Mouse (Mus musculus): Measurements from ENCODE around the gene Fibp. TPM values are rescaled to one million over a fixed set of nuclear protein-coding genes. Genes with fewer than 3 reads are reported as not detected.
"Not testable (repeated sequence)": the region's sequence is repeated elsewhere in the genome, so short reads cannot be mapped to it uniquely, and the experiment has no call there.

Fibp gene
- polyA plus RNA-seq, 1 experiment, result 37.7 TPM

DNA sequence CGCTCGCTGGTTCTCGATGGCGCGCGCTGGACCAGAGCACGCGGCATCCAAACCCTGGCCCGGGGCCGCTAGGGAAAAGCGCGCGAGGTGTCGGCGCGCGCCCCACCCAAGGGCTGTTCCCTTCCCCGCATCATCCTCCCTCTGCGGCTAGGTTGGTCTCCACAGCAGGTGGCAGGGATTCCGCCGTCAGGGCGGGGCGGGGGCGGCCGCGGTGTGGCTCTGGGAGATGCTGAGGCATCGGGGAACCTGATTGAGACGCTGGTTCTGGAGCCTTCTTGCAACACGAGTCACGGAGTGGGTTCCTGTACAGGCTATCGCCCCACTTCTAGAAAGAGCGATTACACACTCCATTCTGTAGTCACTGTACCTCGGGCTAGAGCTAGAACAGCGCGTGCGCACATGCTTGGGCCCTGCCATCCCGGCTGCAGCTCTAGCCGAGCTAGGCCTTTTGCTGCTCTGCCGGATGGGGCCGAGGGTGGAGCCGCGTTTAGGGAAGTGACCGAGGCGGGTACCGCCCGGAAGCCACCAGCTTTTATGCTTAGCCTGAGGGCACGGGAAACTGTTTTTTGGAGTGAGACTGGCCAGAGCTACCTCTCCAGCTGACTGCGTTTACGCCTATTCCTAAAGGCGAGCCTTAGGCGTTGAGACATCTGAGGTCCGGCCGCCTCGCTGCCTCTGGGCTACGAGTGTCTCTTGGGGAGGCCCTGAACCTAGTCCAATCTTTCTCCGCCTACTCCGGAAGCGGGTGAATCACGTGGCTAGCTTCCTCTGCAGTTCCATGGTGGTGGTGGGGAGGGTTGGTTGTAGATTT lies 30.7 kb downstream of the Fibp start:
- H3K9ac ChIP-seq (ENCODE audit: low read depth, poor library complexity, severe bottlenecking), result peak overlapping the region; percentile 58
- no peaks in the 10 kb centered on the region for H3K27me3 ChIP-seq (ENCODE audit: control insufficient read depth, insufficient read depth, low read length, poor library complexity, severe bottlenecking)
- TF ChIP-seq CTCF (IDR thresholded peaks at IDR 0.05; ENCODE audit: low read depth, low read length) (no peak), POLR2A (IDR thresholded peaks at IDR 0.05; ENCODE audit: insufficient read depth, low read length) (peak; percentile 84)
- H3K4me3 ChIP-seq (ENCODE audit: low read depth, low read length), result peak overlapping the region; percentile 85
- peak overlapping the region; percentile 79 for H3K27ac ChIP-seq (ENCODE audit: insufficient read depth, low read length)
- H3K9me3 ChIP-seq (replicated peaks; ENCODE audit: control insufficient read depth, insufficient read depth, low read length, poor library complexity, severe bottlenecking), result no peaks in the 10 kb centered on the region
- H3K4me1 ChIP-seq (ENCODE audit: control insufficient read depth, insufficient read depth, low read length), result peaks cover 5% of the 10 kb centered on the region
- peaks cover 18% of the 10 kb centered on the region for H3K36me3 ChIP-seq (ENCODE audit: control insufficient read depth, insufficient read depth, low read length, poor library complexity, severe bottlenecking)

DNA sequence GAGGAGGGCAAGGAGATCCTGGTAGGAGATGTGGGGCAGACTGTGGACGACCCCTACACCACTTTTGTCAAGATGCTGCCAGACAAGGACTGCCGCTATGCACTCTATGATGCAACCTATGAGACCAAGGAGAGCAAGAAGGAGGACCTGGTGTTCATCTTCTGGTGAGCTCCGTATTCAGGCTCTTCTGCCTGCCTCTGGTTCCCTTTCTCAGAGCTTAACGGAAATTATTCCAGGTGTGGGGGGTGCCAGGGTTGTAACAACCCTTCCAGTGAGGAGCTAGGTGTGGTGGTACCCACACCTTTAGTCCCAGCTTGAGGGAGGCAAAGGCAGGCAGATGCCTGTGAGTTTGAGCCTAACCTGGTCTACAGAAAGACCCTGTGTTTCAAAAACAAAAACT lies 32.2 kb downstream of the Fibp start:
- Histone ChIP-seq H3K27me3 (ENCODE audit: control insufficient read depth, insufficient read depth, low read length, poor library complexity, severe bottlenecking) (no peaks in the 10 kb centered on the region), H3K36me3 (ENCODE audit: control insufficient read depth, insufficient read depth, low read length, poor library complexity, severe bottlenecking) (peaks cover 18% of the 10 kb centered on the region), H3K27ac (ENCODE audit: insufficient read depth, low read length) (no peak overlapping the region), H3K9me3 (replicated peaks; ENCODE audit: control insufficient read depth, insufficient read depth, low read length, poor library complexity, severe bottlenecking) (no peaks in the 10 kb centered on the region), H3K9ac (ENCODE audit: low read depth, poor library complexity, severe bottlenecking) (no peak overlapping the region), H3K4me3 (ENCODE audit: low read depth, low read length) (no peak overlapping the region), H3K4me1 (ENCODE audit: control insufficient read depth, insufficient read depth, low read length) (peaks cover 5% of the 10 kb centered on the region)
- no peak for TF ChIP-seq CTCF (IDR thresholded peaks at IDR 0.05; ENCODE audit: low read depth, low read length)

DNA sequence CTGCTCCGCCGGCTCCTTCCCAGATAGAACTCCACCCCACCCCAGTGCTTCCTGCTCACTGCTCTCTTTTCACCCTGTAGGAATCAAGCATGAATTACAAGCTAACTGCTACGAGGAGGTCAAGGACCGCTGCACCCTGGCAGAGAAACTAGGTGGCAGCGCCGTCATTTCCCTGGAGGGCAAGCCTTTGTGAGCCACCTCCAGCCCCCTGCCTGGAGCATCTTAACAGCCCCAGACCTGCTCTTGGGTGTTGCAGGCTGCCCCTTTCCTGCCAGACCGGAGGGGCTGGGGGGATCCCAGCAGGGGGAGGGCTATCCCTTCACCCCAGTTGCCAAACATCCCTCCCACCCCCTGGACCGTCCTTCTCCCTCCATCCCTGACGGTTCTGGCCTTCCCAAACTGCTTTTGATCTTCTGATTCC lies 32.9 kb downstream of the Fibp start:
- H3K36me3 ChIP-seq (ENCODE audit: control insufficient read depth, insufficient read depth, low read length, poor library complexity, severe bottlenecking), result peaks cover 18% of the 10 kb centered on the region
- not testable (repeated sequence) for H3K27me3 ChIP-seq (ENCODE audit: control insufficient read depth, insufficient read depth, low read length, poor library complexity, severe bottlenecking); H3K9ac ChIP-seq (ENCODE audit: low read depth, poor library complexity, severe bottlenecking); H3K4me3 ChIP-seq (ENCODE audit: low read depth, low read length); H3K9me3 ChIP-seq (replicated peaks; ENCODE audit: control insufficient read depth, insufficient read depth, low read length, poor library complexity, severe bottlenecking); H3K4me1 ChIP-seq (ENCODE audit: control insufficient read depth, insufficient read depth, low read length); H3K27ac ChIP-seq (ENCODE audit: insufficient read depth, low read length)

DNA sequence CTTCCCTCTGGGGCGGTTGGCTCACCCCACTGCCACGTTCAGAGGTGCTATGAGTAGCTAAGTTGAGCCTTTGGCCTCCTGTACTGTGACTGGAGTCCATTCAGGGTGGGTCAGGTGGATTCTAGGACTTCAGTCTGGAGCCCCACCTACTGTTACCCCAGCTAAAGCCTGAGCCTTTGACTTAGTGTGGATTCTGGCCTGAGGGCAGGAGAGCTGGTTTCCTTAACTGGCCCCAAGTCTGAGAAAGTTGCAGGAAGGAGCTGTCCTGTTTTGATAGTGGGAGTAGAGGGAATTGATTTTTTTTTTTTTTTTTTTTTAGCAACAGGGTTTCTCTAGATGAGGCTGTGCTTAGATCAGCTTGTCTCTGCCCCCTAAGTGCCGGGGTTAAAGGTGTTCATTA lies 33.9 kb downstream of the Fibp start:
- H3K4me3 ChIP-seq (ENCODE audit: low read depth, low read length), result no peak overlapping the region
- no peaks in the 10 kb centered on the region for H3K27me3 ChIP-seq (ENCODE audit: control insufficient read depth, insufficient read depth, low read length, poor library complexity, severe bottlenecking)
- H3K9ac ChIP-seq (ENCODE audit: low read depth, poor library complexity, severe bottlenecking), result no peak overlapping the region
- TF ChIP-seq CTCF (IDR thresholded peaks at IDR 0.05; ENCODE audit: low read depth, low read length) (no peak), EP300 (IDR thresholded peaks at IDR 0.05; ENCODE audit: insufficient read depth, low read depth, low read length) (no peak), POLR2A (IDR thresholded peaks at IDR 0.05; ENCODE audit: insufficient read depth, low read length) (no peak)
- H3K36me3 ChIP-seq (ENCODE audit: control insufficient read depth, insufficient read depth, low read length, poor library complexity, severe bottlenecking), result peaks cover 18% of the 10 kb centered on the region
- H3K4me1 ChIP-seq (ENCODE audit: control insufficient read depth, insufficient read depth, low read length), result peaks cover 5% of the 10 kb centered on the region
- no peaks in the 10 kb centered on the region for H3K9me3 ChIP-seq (replicated peaks; ENCODE audit: control insufficient read depth, insufficient read depth, low read length, poor library complexity, severe bottlenecking)
- no peak overlapping the region for H3K27ac ChIP-seq (ENCODE audit: insufficient read depth, low read length)

DNA sequence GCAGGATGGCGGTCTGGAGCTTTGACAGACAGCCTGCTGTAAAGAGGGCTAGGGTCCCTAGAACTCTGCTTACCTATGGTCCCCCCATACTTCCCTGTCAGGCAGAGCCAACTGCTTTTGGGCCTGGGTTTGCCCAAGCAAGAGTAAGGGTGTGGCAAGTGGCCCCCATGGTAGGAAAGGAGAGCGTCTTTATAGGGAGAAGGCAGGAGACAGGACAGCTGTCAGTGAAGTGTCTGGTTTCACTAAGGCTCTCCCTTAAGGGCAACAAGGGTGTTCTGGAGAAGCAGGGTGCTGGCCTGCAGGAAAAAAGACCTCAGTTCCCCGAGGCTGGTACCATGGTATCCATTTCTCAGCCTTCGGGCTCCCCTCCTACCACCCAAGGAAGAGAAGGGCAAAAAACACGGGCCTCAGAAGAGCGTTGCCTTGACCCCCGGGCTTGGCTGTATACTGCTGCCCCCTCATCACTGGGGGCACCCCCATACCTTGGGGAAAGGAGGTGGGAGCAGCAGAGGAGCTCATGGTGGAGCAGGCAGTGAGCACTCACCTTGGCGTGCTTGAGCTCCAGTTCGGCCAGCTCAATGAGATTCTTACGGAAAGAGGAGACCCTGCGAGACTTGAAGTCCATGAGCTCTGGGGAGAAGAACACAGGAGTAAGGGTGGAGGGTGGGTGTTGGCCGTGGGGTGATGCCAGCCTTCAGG lies 35.1 kb downstream of the Fibp start:
- Histone ChIP-seq H3K36me3 (ENCODE audit: control insufficient read depth, insufficient read depth, low read length, poor library complexity, severe bottlenecking) (peaks cover 18% of the 10 kb centered on the region), H3K4me3 (ENCODE audit: low read depth, low read length) (no peak overlapping the region), H3K27ac (ENCODE audit: insufficient read depth, low read length) (no peak overlapping the region), H3K9ac (ENCODE audit: low read depth, poor library complexity, severe bottlenecking) (no peak overlapping the region), H3K4me1 (ENCODE audit: control insufficient read depth, insufficient read depth, low read length) (peaks cover 5% of the 10 kb centered on the region), H3K27me3 (ENCODE audit: control insufficient read depth, insufficient read depth, low read length, poor library complexity, severe bottlenecking) (no peaks in the 10 kb centered on the region), H3K9me3 (replicated peaks; ENCODE audit: control insufficient read depth, insufficient read depth, low read length, poor library complexity, severe bottlenecking) (no peaks in the 10 kb centered on the region)
- TF ChIP-seq CTCF (IDR thresholded peaks at IDR 0.05; ENCODE audit: low read depth, low read length) (no peak), POLR2A (IDR thresholded peaks at IDR 0.05; ENCODE audit: insufficient read depth, low read length) (no peak), EP300 (IDR thresholded peaks at IDR 0.05; ENCODE audit: insufficient read depth, low read depth, low read length) (no peak)

DNA sequence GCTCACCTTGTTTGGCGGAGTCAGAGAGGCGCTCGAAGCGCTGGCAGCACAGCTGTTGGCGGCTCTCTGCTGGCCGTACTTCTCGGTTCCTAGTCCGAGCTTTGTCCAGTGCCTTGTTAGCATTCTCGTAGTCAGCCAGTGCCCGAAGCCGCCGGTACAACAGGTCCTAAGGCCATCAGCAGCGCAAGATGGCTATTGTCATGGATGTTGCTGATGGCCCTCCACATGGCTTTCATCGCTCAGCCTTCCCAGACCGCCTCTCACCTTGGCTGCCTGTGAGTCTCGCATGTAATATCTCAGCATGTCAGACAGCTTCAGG lies 35.6 kb downstream of the Fibp start:
- no peak overlapping the region for H3K27ac ChIP-seq (ENCODE audit: insufficient read depth, low read length)
- TF ChIP-seq POLR2A (IDR thresholded peaks at IDR 0.05; ENCODE audit: insufficient read depth, low read length) (no peak), CTCF (IDR thresholded peaks at IDR 0.05; ENCODE audit: low read depth, low read length) (no peak), EP300 (IDR thresholded peaks at IDR 0.05; ENCODE audit: insufficient read depth, low read depth, low read length) (no peak)
- no peak overlapping the region for H3K4me3 ChIP-seq (ENCODE audit: low read depth, low read length)
- peaks cover 5% of the 10 kb centered on the region for H3K4me1 ChIP-seq (ENCODE audit: control insufficient read depth, insufficient read depth, low read length)
- H3K27me3 ChIP-seq (ENCODE audit: control insufficient read depth, insufficient read depth, low read length, poor library complexity, severe bottlenecking), result no peaks in the 10 kb centered on the region
- no peak overlapping the region for H3K9ac ChIP-seq (ENCODE audit: low read depth, poor library complexity, severe bottlenecking)
- no peaks in the 10 kb centered on the region for H3K9me3 ChIP-seq (replicated peaks; ENCODE audit: control insufficient read depth, insufficient read depth, low read length, poor library complexity, severe bottlenecking)
- peaks cover 18% of the 10 kb centered on the region for H3K36me3 ChIP-seq (ENCODE audit: control insufficient read depth, insufficient read depth, low read length, poor library complexity, severe bottlenecking)

Measured in ES-Bruce4 (cell line).